Mouse (Mus musculus): Measurements from ENCODE around the gene Herc3. TPM values are rescaled to one million over a fixed set of nuclear protein-coding genes. Genes with fewer than 3 reads are reported as not detected.

The Herc3 gene
- 29.5 and 52.6 TPM in 2 replicates for polyA plus RNA-seq (2012; ENCODE audit: low replicate concordance)

GRCm38 (mm10) chr6:58831232-58832009 lies at the start of gene Herc3:
Gene Herc3 (plus strand): TSS chr6:58831465.

GRCm38 (mm10) chr6:58906852-58907261 lies 75.6 kb downstream of the Herc3 start, which contains the start of gene Nap1l5:
Gene Nap1l5 (minus strand): TSS chr6:58907076.

Other genes with a start within 250 kb of the Herc3 start
- 0.34 and 7.9 TPM in 2 replicates for gene Abcg2, start 246.9 kb upstream of the Herc3 start, polyA plus RNA-seq (2012; ENCODE audit: low replicate concordance)
- not detected in 2 replicates for gene Nap1l5, start 75.6 kb downstream of the Herc3 start, polyA plus RNA-seq (2012; ENCODE audit: low replicate concordance)
- gene Fam13a, start 193.1 kb downstream of the Herc3 start, polyA plus RNA-seq (2012; ENCODE audit: low replicate concordance), result not detected in 2 replicates